Mouse (Mus musculus) midbrain, postnatal 0 days (tissue): ENCODE data around the gene Dgkh. TPM values are rescaled to one million over a fixed set of nuclear protein-coding genes. Genes with fewer than 3 reads are reported as not detected.
A peak's percentile ranks its signal among the peaks of the same experiment; 100 is the strongest.

ENCODE experiments used
- ATAC-seq: fragments of 200-750 bp; cut with Nextera tagmentation; 2 replicates; pipeline ENCODE4 v1.8.0; 2017; ENCODE audit warnings: moderate number of reproducible peaks, mild to moderate bottlenecking, moderate TSS enrichment, moderate library complexity; ENCODE audit not compliant: low FRiP score
- DNase-seq: peaks from one replicate; pipeline ENCODE4 v3.0.0-alpha.2; 2015; ENCODE audit warnings: low spot score
- H3K27ac ChIP-seq: fragments of 300-500 bp; sonication (generic); 2 replicates; pipeline ENCODE4 v1.5.1; 2014; ENCODE audit warnings: low read depth, mild to moderate bottlenecking, low read length, mixed read lengths
- H3K27me3 ChIP-seq: fragments of 300-500 bp; sonication (generic); 2 replicates; pipeline ENCODE4 v1.6.1; 2014; ENCODE audit warnings: low read length, control low read depth, mixed read lengths; ENCODE audit not compliant: insufficient read depth
- H3K36me3 ChIP-seq: fragments of 300-500 bp; sonication (generic); 2 replicates; pipeline ENCODE4 v1.6.1; 2014; ENCODE audit warnings: low read length, control low read depth, mixed read lengths; ENCODE audit not compliant: insufficient read depth
- H3K4me1 ChIP-seq: fragments of 300-500 bp; sonication (generic); 2 replicates; pipeline ENCODE4 v1.6.1; 2014; ENCODE audit warnings: mild to moderate bottlenecking, control low read depth, antibody characterized with exemption, low read length, mixed read lengths; ENCODE audit not compliant: insufficient read depth
- H3K4me2 ChIP-seq: fragments of 300-500 bp; sonication (generic); 2 replicates; pipeline ENCODE4 v1.6.1; 2014; ENCODE audit warnings: low read depth, mild to moderate bottlenecking, low read length, mixed read lengths; ENCODE audit not compliant: poor library complexity, severe bottlenecking
- H3K4me3 ChIP-seq: fragments of 300-500 bp; sonication (generic); 2 replicates; pipeline ENCODE4 v1.5.1; 2014; ENCODE audit warnings: low read depth, mild to moderate bottlenecking, low read length, moderate library complexity
- H3K9ac ChIP-seq: fragments of 300-500 bp; sonication (generic); replicated peaks from 2 replicates; pipeline ENCODE4 v1.6.1; 2014; ENCODE audit warnings: mild to moderate bottlenecking, low read length, moderate library complexity, mixed read lengths; ENCODE audit not compliant: poor library complexity, severe bottlenecking
- H3K9me3 ChIP-seq: fragments of 300-500 bp; sonication (generic); 2 replicates; pipeline ENCODE4 v1.6.1; 2016; ENCODE audit warnings: low read length, control low read depth
- CTCF ChIP-seq: IDR thresholded peaks from 2 replicates; pipeline ENCODE4 v1.5.1; 2016; ENCODE audit warnings: antibody characterized with exemption, mild to moderate bottlenecking
- WGBS: fragments of 180-500 bp; shearing (Covaris S2); extraction: QIAGEN DNeasy Blood & Tissue Kit; methylation state at CpG from one replicate; pipeline ENCODE4 v1.1.7; 2014; 5-methylcytosine and 5-hydroxymethylcytosine counted together
- polyA plus RNA-seq: library from polyadenylated mRNA; unstranded; fragments of >200 nt; fragmentation: Nextera tagmentation; extraction: Ambion mirVana; gene quantifications from 2 replicates; pipeline ENCODE4 v1.2.1, GENCODE M21; 2015
- total RNA-seq: library from RNA; depleted of rRNA; stranded (reverse); fragments of >200 nt; gene quantifications from 2 replicates; pipeline ENCODE4 v1.2.3, GENCODE M21; 2014

Dgkh gene
- total and polyA plus RNA-seq, 2 experiments from 2014 or later: 2.8 to 15.3 TPM

GRCm38 (mm10) chr14:78594916-78595315 is 137.7 kb downstream of the Dgkh start:
- Histone ChIP-seq H3K4me3 (no peak overlapping the region), H3K4me1 (no peaks in the 10 kb centered on the region), H3K27me3 (no peaks in the 10 kb centered on the region), H3K36me3 (peaks cover 24% of the 10 kb centered on the region; the same call in 1 of the 2 replicates), H3K4me2 (no peak overlapping the region), H3K9ac (no peak overlapping the region), H3K9me3 (no peaks in the 10 kb centered on the region), H3K27ac (no peak overlapping the region)
- DNase-seq (no peak), ATAC-seq (no peak)
- TF ChIP-seq CTCF: no peak
- WGBS: 97% methylated on average over 6 of the region's 6 CpGs

GRCm38 (mm10) chr14:78592965-78593364 is 139.6 kb downstream of the Dgkh start:
- peaks cover 29% of the 10 kb centered on the region for H3K36me3 ChIP-seq
- H3K9ac ChIP-seq: no peak overlapping the region
- 94% methylated on average over 3 of the region's 3 CpGs for WGBS
- H3K9me3 ChIP-seq: no peaks in the 10 kb centered on the region
- no peak overlapping the region for H3K4me3 ChIP-seq
- TF ChIP-seq CTCF: no peak
- H3K27ac ChIP-seq: no peak overlapping the region
- DNase-seq (no peak), ATAC-seq (no peak)
- no peak overlapping the region for H3K4me2 ChIP-seq
- no peaks in the 10 kb centered on the region for H3K27me3 ChIP-seq
- H3K4me1 ChIP-seq: no peaks in the 10 kb centered on the region

GRCm38 (mm10) chr14:78590335-78590734 is 142.2 kb downstream of the Dgkh start:
- WGBS: 5% methylated on average over 2 of the region's 2 CpGs
- ATAC-seq: peak; percentile 23; the same call in 1 of the 2 replicates
- H3K9me3 ChIP-seq: no peaks in the 10 kb centered on the region
- no peak overlapping the region for H3K27ac ChIP-seq
- H3K9ac ChIP-seq: no peak overlapping the region
- H3K4me3 ChIP-seq: no peak overlapping the region
- peaks cover 26% of the 10 kb centered on the region for H3K36me3 ChIP-seq
- DNase-seq: peak; percentile 86
- no peak overlapping the region for H3K4me2 ChIP-seq
- no peaks in the 10 kb centered on the region for H3K27me3 ChIP-seq
- peak; percentile 81 for TF ChIP-seq CTCF
- H3K4me1 ChIP-seq: no peaks in the 10 kb centered on the region

GRCm38 (mm10) chr14:78584222-78584621 is 148.4 kb downstream of the Dgkh start:
- Histone ChIP-seq H3K27me3 (no peaks in the 10 kb centered on the region), H3K27ac (no peak overlapping the region), H3K9me3 (no peaks in the 10 kb centered on the region), H3K4me2 (no peak overlapping the region), H3K4me1 (no peaks in the 10 kb centered on the region), H3K36me3 (peaks cover 26% of the 10 kb centered on the region), H3K4me3 (no peak overlapping the region), H3K9ac (no peak overlapping the region)
- ATAC-seq (no peak), DNase-seq (no peak)
- TF ChIP-seq CTCF: no peak
- WGBS: 85% methylated on average over 13 of the region's 13 CpGs

- Histone ChIP-seq H3K4me1 (no peaks in the 10 kb centered on the region), H3K36me3 (peaks cover 28% of the 10 kb centered on the region)
- ATAC-seq: no peak
Measured at GRCm38 (mm10) chr14:78583168-78583567, 149.4 kb downstream of the Dgkh start.

GRCm38 (mm10) chr14:78575899-78576298 is 156.7 kb downstream of the Dgkh start:
- H3K9ac ChIP-seq: no peak overlapping the region
- H3K27ac ChIP-seq: no peak overlapping the region
- ATAC-seq (no peak), DNase-seq (no peak)
- H3K27me3 ChIP-seq: no peaks in the 10 kb centered on the region
- H3K36me3 ChIP-seq: peaks cover 13% of the 10 kb centered on the region; the same call in 1 of the 2 replicates
- TF ChIP-seq CTCF: peak; percentile 37
- no peak overlapping the region for H3K4me2 ChIP-seq
- no peaks in the 10 kb centered on the region for H3K4me1 ChIP-seq
- H3K4me3 ChIP-seq: no peak overlapping the region
- no peaks in the 10 kb centered on the region for H3K9me3 ChIP-seq
- WGBS: 79% methylated on average over 13 of the region's 13 CpGs

More at GRCm38 (mm10) chr14:78583168-78583567, 149.4 kb downstream of the Dgkh start:
- TF ChIP-seq CTCF: no peak
- H3K4me3 ChIP-seq: no peak overlapping the region
- H3K27me3 ChIP-seq: no peaks in the 10 kb centered on the region
- no peak overlapping the region for H3K4me2 ChIP-seq
- no peak overlapping the region for H3K9ac ChIP-seq
- H3K9me3 ChIP-seq: no peaks in the 10 kb centered on the region
- no peak overlapping the region for H3K27ac ChIP-seq
- DNase-seq: no peak
